Mouse (Mus musculus): Measurements from ENCODE around the gene Prss44. TPM values are rescaled to one million over a fixed set of nuclear protein-coding genes. Genes with fewer than 3 reads are reported as not detected.
"Not testable (repeated sequence)": the region's sequence is repeated elsewhere in the genome, so short reads cannot be mapped to it uniquely, and the experiment has no call there.

Gene Prss44
- polyA plus RNA-seq, 1 experiment from 2014 or later, result not detected

DNA sequence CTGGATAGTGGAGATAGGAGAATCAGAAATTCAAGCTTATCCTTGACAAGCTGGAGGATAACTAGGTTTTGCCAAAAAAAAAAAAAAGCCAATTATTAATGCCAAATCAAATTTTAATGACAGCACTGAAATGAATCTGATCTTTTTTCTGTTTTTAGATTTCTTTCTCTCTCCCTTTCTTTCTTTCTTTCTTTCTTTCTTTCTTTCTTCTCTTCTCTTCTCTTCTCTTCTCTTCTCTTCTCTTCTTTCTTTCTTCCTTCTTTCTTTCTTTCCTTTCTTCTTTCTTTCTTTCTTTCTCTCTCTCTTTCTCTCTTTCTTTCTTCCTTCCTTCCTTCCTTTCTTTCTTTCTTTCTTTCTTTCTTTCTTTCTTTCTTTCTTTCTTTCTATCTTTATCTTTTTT is 6.8 kb downstream of the Prss44 start:
- not testable (repeated sequence) for H3K4me1 ChIP-seq (ENCODE audit: control insufficient read depth, insufficient read depth, low read length); H3K4me3 ChIP-seq (ENCODE audit: low read length); H3K9me3 ChIP-seq (replicated peaks; ENCODE audit: control insufficient read depth, low read length); ATAC-seq (replicated peaks; ENCODE audit: extremely low read depth, insufficient read depth, low FRiP score); H3K27me3 ChIP-seq (ENCODE audit: control insufficient read depth, insufficient read depth, low read length); H3K27ac ChIP-seq (ENCODE audit: low read length); H3K4me2 ChIP-seq (ENCODE audit: low read depth, low read length); H3K9ac ChIP-seq (ENCODE audit: low read length); H3K36me3 ChIP-seq (ENCODE audit: control insufficient read depth, insufficient read depth)

DNA sequence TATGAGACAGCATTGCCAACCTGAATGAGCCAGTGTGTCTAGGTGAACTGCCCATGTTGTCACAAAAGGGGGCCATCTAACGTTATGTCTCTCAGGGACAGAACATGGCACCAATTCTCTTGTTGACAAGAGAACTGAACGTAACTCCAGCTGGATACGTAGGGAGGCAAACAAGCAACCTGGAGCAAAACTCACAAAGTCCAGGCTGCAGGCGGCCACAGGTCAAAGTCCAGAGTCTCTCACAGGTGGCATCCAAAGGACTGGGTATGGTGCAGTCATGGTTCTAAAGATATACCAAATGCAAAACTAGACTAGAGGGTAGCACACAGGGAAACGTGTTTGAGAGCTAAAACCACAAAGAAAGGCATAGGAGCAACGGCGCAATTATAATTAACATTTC is 7.6 kb downstream of the Prss44 start:
- Histone ChIP-seq H3K27ac (ENCODE audit: low read length) (no peak overlapping the region), H3K27me3 (ENCODE audit: control insufficient read depth, insufficient read depth, low read length) (no peaks in the 10 kb centered on the region), H3K4me3 (ENCODE audit: low read length) (no peak overlapping the region), H3K9me3 (replicated peaks; ENCODE audit: control insufficient read depth, low read length) (no peaks in the 10 kb centered on the region), H3K4me1 (ENCODE audit: control insufficient read depth, insufficient read depth, low read length) (no peaks in the 10 kb centered on the region), H3K9ac (ENCODE audit: low read length) (no peak overlapping the region), H3K4me2 (ENCODE audit: low read depth, low read length) (no peak overlapping the region), H3K36me3 (ENCODE audit: control insufficient read depth, insufficient read depth) (no peaks in the 10 kb centered on the region)
- WGBS, result 76% methylated on average over 7 of the region's 7 CpGs
- ATAC-seq (replicated peaks; ENCODE audit: extremely low read depth, insufficient read depth, low FRiP score), result no peak

DNA sequence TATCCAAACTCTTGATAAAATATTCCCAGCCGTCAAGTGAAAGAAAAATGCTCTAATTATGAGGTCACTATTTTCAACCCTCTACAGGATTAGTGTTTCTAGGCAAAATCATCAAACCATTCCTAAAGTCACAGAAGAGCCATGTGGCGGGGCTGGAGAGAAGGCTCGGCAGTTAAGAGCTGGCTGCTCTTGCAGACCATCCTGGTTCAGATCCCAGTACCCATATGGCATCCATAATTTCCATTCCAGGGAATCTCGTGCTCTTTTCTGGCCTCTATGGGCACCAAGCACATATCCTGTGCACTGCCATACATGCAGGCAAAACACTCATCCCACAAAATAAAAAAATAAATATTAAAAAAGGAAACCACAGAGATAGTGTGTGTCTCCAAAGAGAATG is 11.6 kb downstream of the Prss44 start:
- WGBS, result 58% methylated on average over 4 of the region's 4 CpGs
- H3K4me2 ChIP-seq (ENCODE audit: low read depth, low read length), result no peak overlapping the region
- no peaks in the 10 kb centered on the region for H3K27me3 ChIP-seq (ENCODE audit: control insufficient read depth, insufficient read depth, low read length)
- no peak for ATAC-seq (replicated peaks; ENCODE audit: extremely low read depth, insufficient read depth, low FRiP score)
- H3K9ac ChIP-seq (ENCODE audit: low read length), result no peak overlapping the region
- H3K27ac ChIP-seq (ENCODE audit: low read length), result no peak overlapping the region
- H3K4me3 ChIP-seq (ENCODE audit: low read length), result no peak overlapping the region
- H3K36me3 ChIP-seq (ENCODE audit: control insufficient read depth, insufficient read depth), result no peaks in the 10 kb centered on the region
- no peaks in the 10 kb centered on the region for H3K9me3 ChIP-seq (replicated peaks; ENCODE audit: control insufficient read depth, low read length)
- no peaks in the 10 kb centered on the region for H3K4me1 ChIP-seq (ENCODE audit: control insufficient read depth, insufficient read depth, low read length)

DNA sequence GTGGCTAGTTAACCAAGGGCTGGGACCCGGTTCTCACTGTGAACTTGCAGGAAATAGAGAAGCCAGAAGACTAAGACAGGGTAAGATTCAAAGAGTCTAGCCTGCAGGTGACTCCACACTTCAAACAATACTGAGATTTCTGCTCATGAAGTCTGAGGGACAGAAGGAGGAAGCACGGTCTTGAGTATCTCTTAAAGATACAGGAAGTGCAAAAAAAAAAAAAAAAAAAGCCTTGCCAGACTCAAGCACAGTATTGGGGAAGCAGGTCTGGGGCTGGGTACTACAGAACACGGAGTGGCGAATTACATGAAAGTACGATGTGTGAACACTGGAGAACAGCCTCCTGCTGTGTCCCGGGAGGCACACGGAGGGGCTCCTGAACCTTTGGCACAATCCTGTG is 12.0 kb downstream of the Prss44 start:
- H3K9ac ChIP-seq (ENCODE audit: low read length), result no peak overlapping the region
- 66% methylated on average over 7 of the region's 7 CpGs for WGBS
- no peak for ATAC-seq (replicated peaks; ENCODE audit: extremely low read depth, insufficient read depth, low FRiP score)
- no peaks in the 10 kb centered on the region for H3K4me1 ChIP-seq (ENCODE audit: control insufficient read depth, insufficient read depth, low read length)
- no peaks in the 10 kb centered on the region for H3K9me3 ChIP-seq (replicated peaks; ENCODE audit: control insufficient read depth, low read length)
- no peak overlapping the region for H3K4me3 ChIP-seq (ENCODE audit: low read length)
- H3K27ac ChIP-seq (ENCODE audit: low read length), result no peak overlapping the region
- H3K4me2 ChIP-seq (ENCODE audit: low read depth, low read length), result no peak overlapping the region
- H3K27me3 ChIP-seq (ENCODE audit: control insufficient read depth, insufficient read depth, low read length), result no peaks in the 10 kb centered on the region
- no peaks in the 10 kb centered on the region for H3K36me3 ChIP-seq (ENCODE audit: control insufficient read depth, insufficient read depth)

DNA sequence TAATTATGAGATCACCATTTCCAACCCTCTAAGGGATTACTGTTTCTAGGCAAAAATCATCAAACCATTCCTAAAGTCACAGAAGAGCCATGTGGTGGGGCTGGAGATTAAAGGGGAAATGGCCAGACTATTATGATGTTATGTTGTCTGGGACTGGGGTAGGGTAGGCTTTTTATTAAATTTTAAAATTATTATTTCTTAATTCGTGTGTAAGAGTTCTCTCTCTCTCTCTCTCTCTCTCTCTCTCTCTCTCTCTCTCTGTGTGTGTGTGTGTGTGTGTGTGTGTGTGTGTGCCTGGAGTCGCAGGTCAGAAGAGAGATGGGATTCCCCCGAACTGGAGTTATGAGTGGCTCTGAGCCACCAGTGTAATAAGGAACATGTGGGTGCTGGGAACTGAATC is 12.6 kb downstream of the Prss44 start, which contains the start of gene Prss43:
Gene Prss43 (plus strand): TSS at position 301 of the 400 bp plus-strand sequence.
- Histone ChIP-seq H3K27me3 (ENCODE audit: control insufficient read depth, insufficient read depth, low read length) (no peaks in the 10 kb centered on the region), H3K4me2 (ENCODE audit: low read depth, low read length) (no peak within 1 kb of the TSS), H3K36me3 (ENCODE audit: control insufficient read depth, insufficient read depth) (no peaks in the 10 kb centered on the region), H3K9ac (ENCODE audit: low read length) (no peak within 1 kb of the TSS), H3K27ac (ENCODE audit: low read length) (no peak within 1 kb of the TSS), H3K9me3 (replicated peaks; ENCODE audit: control insufficient read depth, low read length) (no peaks in the 10 kb centered on the region), H3K4me1 (ENCODE audit: control insufficient read depth, insufficient read depth, low read length) (no peaks in the 10 kb centered on the region), H3K4me3 (ENCODE audit: low read length) (no peak within 1 kb of the TSS)
- 0 out of 2 replicates have a peak, but pooled peaks have one; percentile 32 for ATAC-seq (replicated peaks; ENCODE audit: extremely low read depth, insufficient read depth, low FRiP score)
- 69% methylated on average over 3 of the region's 3 CpGs for WGBS

DNA sequence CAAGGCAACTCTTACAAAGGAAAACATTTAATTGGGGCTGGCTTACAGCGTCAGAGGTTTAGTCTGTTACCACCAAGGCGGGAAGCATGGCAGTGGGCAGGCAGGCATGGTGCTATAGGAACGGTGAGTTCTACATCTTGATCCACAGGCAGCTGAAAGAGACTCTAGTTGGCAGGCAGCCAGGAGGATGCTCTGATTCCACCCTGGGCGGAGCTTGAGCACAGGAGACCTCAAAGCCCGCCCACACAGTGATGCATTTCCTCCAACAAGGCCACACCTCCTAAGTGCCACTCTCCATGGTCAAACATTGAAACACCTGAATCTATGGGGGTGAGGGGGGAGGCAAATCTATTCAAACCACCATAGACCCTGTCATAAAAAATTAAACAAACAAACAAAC is 19.2 kb downstream of the Prss44 start:
- no peak overlapping the region for H3K27ac ChIP-seq (ENCODE audit: low read length)
- H3K4me1 ChIP-seq (ENCODE audit: control insufficient read depth, insufficient read depth, low read length), result no peaks in the 10 kb centered on the region
- H3K9me3 ChIP-seq (replicated peaks; ENCODE audit: control insufficient read depth, low read length), result no peaks in the 10 kb centered on the region
- H3K27me3 ChIP-seq (ENCODE audit: control insufficient read depth, insufficient read depth, low read length), result no peaks in the 10 kb centered on the region; the same call in 1 of the 2 replicates
- no peaks in the 10 kb centered on the region for H3K36me3 ChIP-seq (ENCODE audit: control insufficient read depth, insufficient read depth)
- WGBS, result 63% methylated on average over 5 of the region's 5 CpGs
- no peak overlapping the region for H3K4me3 ChIP-seq (ENCODE audit: low read length)
- no peak overlapping the region for H3K4me2 ChIP-seq (ENCODE audit: low read depth, low read length)
- H3K9ac ChIP-seq (ENCODE audit: low read length), result no peak overlapping the region
- ATAC-seq (replicated peaks; ENCODE audit: extremely low read depth, insufficient read depth, low FRiP score), result no peak

DNA sequence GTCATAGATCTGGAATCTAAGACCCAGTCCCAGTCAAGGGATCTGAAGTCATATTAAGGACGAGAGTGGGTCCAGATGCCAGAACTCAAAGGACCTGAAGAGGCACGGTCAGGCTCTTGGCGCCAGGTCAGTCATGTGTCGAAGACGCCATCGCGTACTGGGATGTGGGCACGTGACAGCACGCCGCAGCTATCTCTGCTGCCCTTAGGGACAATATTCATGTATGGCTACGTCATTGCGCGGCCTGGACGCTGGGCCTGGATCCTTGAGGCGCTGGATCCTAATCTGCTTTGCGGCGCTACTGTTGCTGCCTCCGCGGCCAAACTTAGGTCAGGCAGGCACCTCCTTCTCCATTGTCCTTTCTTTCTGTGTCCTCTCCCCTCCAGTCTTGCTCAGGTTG is 20.6 kb downstream of the Prss44 start, which contains the start of gene Prss45:
Gene Prss45 (plus strand): TSS at position 178 of the 400 bp plus-strand sequence.
- Histone ChIP-seq H3K4me3 (ENCODE audit: low read length) (no peak within 1 kb of the TSS), H3K27me3 (ENCODE audit: control insufficient read depth, insufficient read depth, low read length) (no peaks in the 10 kb centered on the region; the same call in 1 of the 2 replicates), H3K4me2 (ENCODE audit: low read depth, low read length) (no peak within 1 kb of the TSS), H3K4me1 (ENCODE audit: control insufficient read depth, insufficient read depth, low read length) (no peaks in the 10 kb centered on the region), H3K27ac (ENCODE audit: low read length) (no peak within 1 kb of the TSS), H3K36me3 (ENCODE audit: control insufficient read depth, insufficient read depth) (no peaks in the 10 kb centered on the region), H3K9ac (ENCODE audit: low read length) (no peak within 1 kb of the TSS), H3K9me3 (replicated peaks; ENCODE audit: control insufficient read depth, low read length) (no peaks in the 10 kb centered on the region)
- WGBS, result 71% methylated on average over 19 of the region's 19 CpGs
- no peak for ATAC-seq (replicated peaks; ENCODE audit: extremely low read depth, insufficient read depth, low FRiP score)

DNA sequence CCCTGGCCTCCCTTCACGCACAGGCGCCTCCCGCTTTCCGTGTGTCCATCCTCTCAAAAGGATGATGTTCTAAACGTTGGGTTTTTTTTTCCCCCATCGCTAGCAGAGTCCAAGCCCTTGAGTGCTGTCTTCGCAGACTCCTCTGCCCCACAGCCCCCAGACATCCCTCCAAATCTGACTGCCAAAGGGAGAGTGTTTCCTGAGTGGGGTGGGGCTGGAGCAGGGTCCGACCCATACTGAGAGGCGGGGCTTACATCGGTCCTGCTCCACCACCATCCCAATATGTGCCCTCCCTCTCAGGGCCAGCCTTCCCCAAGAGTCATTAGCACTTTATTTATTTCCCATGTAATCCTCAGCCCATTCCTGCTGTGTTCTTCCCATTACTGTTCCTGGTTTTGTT is 21.2 kb downstream of the Prss44 start:
- Histone ChIP-seq H3K4me1 (ENCODE audit: control insufficient read depth, insufficient read depth, low read length) (no peaks in the 10 kb centered on the region), H3K27ac (ENCODE audit: low read length) (no peak overlapping the region), H3K27me3 (ENCODE audit: control insufficient read depth, insufficient read depth, low read length) (no peaks in the 10 kb centered on the region; the same call in 1 of the 2 replicates), H3K36me3 (ENCODE audit: control insufficient read depth, insufficient read depth) (no peaks in the 10 kb centered on the region), H3K4me3 (ENCODE audit: low read length) (no peak overlapping the region), H3K9me3 (replicated peaks; ENCODE audit: control insufficient read depth, low read length) (no peaks in the 10 kb centered on the region), H3K4me2 (ENCODE audit: low read depth, low read length) (no peak overlapping the region), H3K9ac (ENCODE audit: low read length) (no peak overlapping the region)
- 34% methylated on average over 10 of the region's 10 CpGs for WGBS
- ATAC-seq (replicated peaks; ENCODE audit: extremely low read depth, insufficient read depth, low FRiP score), result no peak

DNA sequence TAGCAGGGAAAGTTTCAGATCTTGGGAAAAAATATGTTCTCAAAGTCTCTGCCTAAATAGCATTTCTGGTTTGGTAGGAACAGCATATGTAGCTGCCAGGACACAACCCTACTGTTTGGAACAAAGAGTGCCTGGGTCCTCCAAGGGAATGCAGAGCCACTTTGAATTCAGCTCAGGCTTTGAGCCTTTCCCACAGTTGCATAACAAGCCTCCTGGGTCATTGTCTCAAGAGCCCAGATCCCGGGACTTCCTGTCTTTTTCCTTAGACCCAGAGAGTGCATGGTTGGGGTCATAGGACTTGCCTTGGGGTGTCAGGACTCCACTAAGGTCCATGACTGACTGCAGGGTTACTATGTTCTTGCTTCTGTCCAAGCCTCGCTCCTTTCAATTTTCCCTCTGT is 22.3 kb downstream of the Prss44 start:
- no peak overlapping the region for H3K4me3 ChIP-seq (ENCODE audit: low read length)
- ATAC-seq (replicated peaks; ENCODE audit: extremely low read depth, insufficient read depth, low FRiP score), result no peak
- no peaks in the 10 kb centered on the region for H3K4me1 ChIP-seq (ENCODE audit: control insufficient read depth, insufficient read depth, low read length)
- H3K9ac ChIP-seq (ENCODE audit: low read length), result no peak overlapping the region
- H3K27ac ChIP-seq (ENCODE audit: low read length), result no peak overlapping the region
- H3K4me2 ChIP-seq (ENCODE audit: low read depth, low read length), result no peak overlapping the region
- H3K27me3 ChIP-seq (ENCODE audit: control insufficient read depth, insufficient read depth, low read length), result no peaks in the 10 kb centered on the region; the same call in 1 of the 2 replicates
- 46% methylated on average over 2 of the region's 2 CpGs for WGBS
- H3K9me3 ChIP-seq (replicated peaks; ENCODE audit: control insufficient read depth, low read length), result no peaks in the 10 kb centered on the region
- no peaks in the 10 kb centered on the region for H3K36me3 ChIP-seq (ENCODE audit: control insufficient read depth, insufficient read depth)

DNA sequence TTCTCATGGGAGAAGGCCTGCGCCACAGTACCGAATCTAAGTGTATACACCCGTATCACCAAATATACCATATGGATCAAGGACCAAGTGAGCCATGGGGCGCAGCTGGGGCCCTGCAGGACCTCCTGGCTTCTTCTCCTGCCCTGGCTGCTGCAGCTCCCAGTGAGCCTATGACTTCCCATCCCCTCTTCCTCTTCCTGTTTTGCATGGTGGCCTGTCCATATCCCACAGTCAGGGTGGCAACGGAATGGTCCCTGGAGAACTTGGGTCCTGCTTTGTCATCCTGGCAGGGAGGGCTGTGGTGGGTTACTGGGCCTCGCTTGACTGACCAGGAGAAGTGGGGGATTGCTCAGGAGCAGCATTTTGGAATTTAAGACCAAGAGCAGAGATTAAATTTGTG is 27.1 kb downstream of the Prss44 start:
- H3K9ac ChIP-seq (ENCODE audit: low read length), result no peak overlapping the region
- H3K27me3 ChIP-seq (ENCODE audit: control insufficient read depth, insufficient read depth, low read length), result no peaks in the 10 kb centered on the region
- ATAC-seq (replicated peaks; ENCODE audit: extremely low read depth, insufficient read depth, low FRiP score), result no peak
- no peak overlapping the region for H3K27ac ChIP-seq (ENCODE audit: low read length)
- 78% methylated on average over 6 of the region's 6 CpGs for WGBS
- no peak overlapping the region for H3K4me3 ChIP-seq (ENCODE audit: low read length)
- H3K4me1 ChIP-seq (ENCODE audit: control insufficient read depth, insufficient read depth, low read length), result no peaks in the 10 kb centered on the region
- no peaks in the 10 kb centered on the region for H3K36me3 ChIP-seq (ENCODE audit: control insufficient read depth, insufficient read depth)
- H3K4me2 ChIP-seq (ENCODE audit: low read depth, low read length), result no peak overlapping the region
- H3K9me3 ChIP-seq (replicated peaks; ENCODE audit: control insufficient read depth, low read length), result no peaks in the 10 kb centered on the region

Data from heart, embryonic 16.5 days (tissue).